Mouse (Mus musculus) liver, embryonic 11.5 days (tissue): ENCODE data around the gene Acvr1. TPM values are rescaled to one million over a fixed set of nuclear protein-coding genes. Genes with fewer than 3 reads are reported as not detected.

Source experiments
- ATAC-seq: fragments of 200-750 bp; cut with Nextera tagmentation; replicated peaks from 2 replicates; pipeline ENCODE4 v1.8.0; 2017; ENCODE audit warnings: moderate number of reproducible peaks, mild to moderate bottlenecking, moderate TSS enrichment, moderate library complexity; ENCODE audit not compliant: low FRiP score
- DNase-seq: peaks from one replicate; pipeline ENCODE4 v3.0.0-alpha.2; 2017; ENCODE audit warnings: low spot score
- H3K27ac ChIP-seq: fragments of 300-500 bp; sonication (generic); 2 replicates; pipeline ENCODE4 v1.5.1; 2014; ENCODE audit warnings: mild to moderate bottlenecking, low read depth, low read length, control low read depth
- H3K27me3 ChIP-seq: fragments of 300-500 bp; sonication (generic); replicated peaks from 2 replicates; pipeline ENCODE4 v1.6.1; 2014; ENCODE audit warnings: low read length, mixed read lengths; ENCODE audit not compliant: control insufficient read depth, insufficient read depth
- H3K36me3 ChIP-seq: fragments of 300-500 bp; sonication (generic); 2 replicates; pipeline ENCODE4 v1.6.1; 2014; ENCODE audit warnings: mild to moderate bottlenecking, low read length, moderate library complexity, mixed read lengths; ENCODE audit not compliant: control insufficient read depth, insufficient read depth
- H3K4me1 ChIP-seq: fragments of 300-500 bp; sonication (generic); replicated peaks from 2 replicates; pipeline ENCODE4 v1.6.1; 2014; ENCODE audit warnings: low read length, mixed read lengths; ENCODE audit not compliant: control insufficient read depth, insufficient read depth
- H3K4me2 ChIP-seq: fragments of 300-500 bp; sonication (generic); 2 replicates; pipeline ENCODE4 v1.6.1; 2014; ENCODE audit warnings: mild to moderate bottlenecking, control low read depth, moderate library complexity
- H3K4me3 ChIP-seq: fragments of 300-500 bp; sonication (generic); 2 replicates; pipeline ENCODE4 v1.5.1; 2014; ENCODE audit warnings: low read depth, low read length, control low read depth
- H3K9ac ChIP-seq: fragments of 300-500 bp; sonication (generic); 2 replicates; pipeline ENCODE4 v1.6.1; 2014; ENCODE audit warnings: low read depth, low read length, control low read depth
- H3K9me3 ChIP-seq: fragments of 300-500 bp; sonication (generic); 2 replicates; pipeline ENCODE4 v1.6.1; 2016; ENCODE audit warnings: low read length, inconsistent platforms, mixed read lengths; ENCODE audit not compliant: control insufficient read depth
- WGBS: fragments of 180-500 bp; shearing (Covaris S2); extraction: QIAGEN DNeasy Blood & Tissue Kit; methylation state at CpG from one replicate; pipeline ENCODE4 v1.1.7; 2014; 5-methylcytosine and 5-hydroxymethylcytosine counted together
- polyA plus RNA-seq: library from polyadenylated mRNA; unstranded; fragments of >200 nt; fragmentation: Nextera tagmentation; extraction: Ambion mirVana; gene quantifications from 2 replicates; pipeline ENCODE4 v1.2.1, GENCODE M21; 2014

The Acvr1 gene
- polyA plus RNA-seq, 1 experiment from 2014 or later = 6.3 TPM

DNA sequence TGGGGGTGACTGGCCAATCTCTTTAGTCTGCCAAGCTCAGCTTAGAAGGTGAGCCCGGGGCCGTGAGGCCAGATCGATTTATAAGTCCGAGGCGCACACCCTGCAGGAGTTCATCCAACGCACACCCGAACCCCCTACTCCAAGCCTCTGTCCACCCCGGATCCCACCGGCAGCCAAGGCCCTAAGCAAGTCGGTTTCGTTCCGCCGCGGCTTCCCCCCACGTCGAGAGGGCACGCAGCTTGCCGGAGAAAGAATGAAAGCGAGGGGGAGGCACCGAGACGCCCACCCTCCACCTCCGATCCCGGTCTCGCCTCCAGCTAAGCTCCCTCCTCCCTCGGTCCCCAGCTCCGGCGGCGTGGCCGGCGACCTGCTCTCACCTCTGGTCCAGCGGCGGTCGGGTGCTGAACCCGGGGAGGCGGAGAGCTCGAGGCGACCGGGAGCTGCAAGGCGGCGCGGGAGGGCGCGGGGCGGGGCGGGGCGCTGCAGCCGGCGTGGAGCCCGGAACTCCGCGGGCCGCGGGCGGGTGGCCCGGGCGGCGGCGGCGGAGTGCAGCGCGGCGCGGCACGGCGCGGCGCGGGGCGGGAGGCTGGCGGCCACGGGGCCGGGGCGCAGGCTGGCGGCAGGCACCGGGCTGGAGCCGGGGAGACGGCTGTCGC is 419 bp downstream of the Acvr1 start:
- no peaks in the 10 kb centered on the region for H3K36me3 ChIP-seq
- peak; percentile 37 for ATAC-seq
- H3K27ac ChIP-seq = peak overlapping the region; percentile 89
- H3K9me3 ChIP-seq = no peaks in the 10 kb centered on the region
- H3K4me1 ChIP-seq = peaks cover 21% of the 10 kb centered on the region
- peak overlapping the region; percentile 73 for H3K9ac ChIP-seq
- H3K4me3 ChIP-seq = peak overlapping the region; percentile 78
- H3K4me2 ChIP-seq = peak overlapping the region; percentile 80
- 0 out of 2 replicates have a peak, but pooled peaks cover 2% of the 10 kb centered on the region for H3K27me3 ChIP-seq
- WGBS = under 1% methylated on average over 39 of the region's 78 CpGs
- DNase-seq = peak; percentile 65

DNA sequence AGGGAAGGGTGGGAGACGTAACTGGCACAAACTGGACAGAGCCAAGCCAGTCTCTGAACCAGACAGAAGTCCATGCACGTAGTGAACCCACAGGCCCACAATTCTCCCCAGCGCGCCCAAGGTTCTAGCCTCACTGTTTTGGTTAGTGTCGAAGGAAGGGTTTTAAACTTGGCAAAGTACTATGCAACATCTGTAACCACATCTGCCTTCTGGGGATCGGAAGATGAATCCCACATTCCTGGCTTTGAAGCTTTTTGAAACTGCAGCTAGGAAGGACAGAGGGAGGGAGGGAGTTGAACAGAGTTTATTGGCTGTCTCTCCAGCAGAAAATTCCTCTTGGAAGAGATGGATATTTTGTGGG is 928 bp downstream of the Acvr1 start:
- Histone ChIP-seq H3K27me3 (0 out of 2 replicates have a peak, but pooled peaks cover 2% of the 10 kb centered on the region), H3K9ac (peak overlapping the region; percentile 73), H3K36me3 (no peaks in the 10 kb centered on the region), H3K4me3 (peak overlapping the region; percentile 78), H3K4me2 (peak overlapping the region; percentile 80), H3K4me1 (peaks cover 21% of the 10 kb centered on the region), H3K9me3 (no peaks in the 10 kb centered on the region), H3K27ac (peak overlapping the region; percentile 89)
- 16% methylated on average over 6 of the region's 6 CpGs for WGBS
- ATAC-seq (no peak), DNase-seq (no peak)

DNA sequence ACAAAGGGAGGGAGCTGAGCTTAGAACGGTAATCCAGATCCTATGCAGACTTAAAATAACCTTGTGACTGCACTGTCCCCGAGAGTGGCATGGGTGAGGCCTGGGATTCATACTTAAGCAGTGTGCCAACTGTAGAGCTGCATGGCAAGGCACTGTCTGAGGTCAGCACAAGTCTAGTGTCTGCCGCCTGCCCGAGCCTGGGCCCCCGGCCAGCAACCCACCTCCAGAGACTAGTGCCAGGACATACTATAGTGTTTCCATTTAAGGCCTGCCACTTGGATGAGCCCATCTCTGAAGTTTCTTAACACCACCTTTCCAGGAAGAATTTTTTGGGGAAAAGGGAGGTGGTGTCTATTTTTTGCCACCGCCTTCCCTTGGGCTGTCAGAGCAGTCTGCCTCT is 1.7 kb downstream of the Acvr1 start:
- Histone ChIP-seq H3K4me2 (peak overlapping the region; percentile 80), H3K4me3 (peak overlapping the region; percentile 78), H3K9me3 (no peaks in the 10 kb centered on the region), H3K27me3 (0 out of 2 replicates have a peak, but pooled peaks cover 2% of the 10 kb centered on the region), H3K36me3 (no peaks in the 10 kb centered on the region), H3K27ac (no peak overlapping the region), H3K4me1 (peaks cover 21% of the 10 kb centered on the region), H3K9ac (no peak overlapping the region)
- DNase-seq (no peak), ATAC-seq (no peak)
- WGBS = 65% methylated on average over 6 of the region's 6 CpGs

DNA sequence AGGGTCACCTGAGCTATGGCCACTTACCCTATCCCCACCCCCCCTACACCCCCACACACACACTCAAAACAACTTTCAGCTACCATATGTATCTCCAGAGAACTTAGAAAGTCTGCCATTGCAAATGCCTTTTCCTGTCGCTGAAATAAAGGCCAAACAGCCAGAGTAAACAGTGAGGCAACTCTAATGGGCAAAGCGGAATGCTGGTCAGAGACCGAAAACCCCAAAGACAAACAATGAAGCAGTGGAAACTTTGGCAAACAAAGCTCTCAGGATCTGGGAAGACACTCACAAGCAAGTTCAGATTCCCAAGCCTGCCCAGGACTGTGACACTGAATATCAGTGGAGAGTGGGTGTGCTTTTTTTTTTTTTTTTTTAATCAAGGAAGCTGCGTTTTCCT is 4.8 kb downstream of the Acvr1 start:
- ATAC-seq = no peak
- H3K4me1 ChIP-seq = peaks cover 16% of the 10 kb centered on the region
- no peaks in the 10 kb centered on the region for H3K9me3 ChIP-seq
- DNase-seq = no peak
- WGBS = 60% methylated on average over 4 of the region's 4 CpGs
- H3K27ac ChIP-seq = peak overlapping the region; percentile 2; the same call in 1 of the 2 replicates
- H3K9ac ChIP-seq = no peak overlapping the region
- H3K4me3 ChIP-seq = no peak overlapping the region
- H3K4me2 ChIP-seq = peak overlapping the region; percentile 11; the same call in 1 of the 2 replicates
- no peaks in the 10 kb centered on the region for H3K27me3 ChIP-seq
- no peaks in the 10 kb centered on the region for H3K36me3 ChIP-seq

DNA sequence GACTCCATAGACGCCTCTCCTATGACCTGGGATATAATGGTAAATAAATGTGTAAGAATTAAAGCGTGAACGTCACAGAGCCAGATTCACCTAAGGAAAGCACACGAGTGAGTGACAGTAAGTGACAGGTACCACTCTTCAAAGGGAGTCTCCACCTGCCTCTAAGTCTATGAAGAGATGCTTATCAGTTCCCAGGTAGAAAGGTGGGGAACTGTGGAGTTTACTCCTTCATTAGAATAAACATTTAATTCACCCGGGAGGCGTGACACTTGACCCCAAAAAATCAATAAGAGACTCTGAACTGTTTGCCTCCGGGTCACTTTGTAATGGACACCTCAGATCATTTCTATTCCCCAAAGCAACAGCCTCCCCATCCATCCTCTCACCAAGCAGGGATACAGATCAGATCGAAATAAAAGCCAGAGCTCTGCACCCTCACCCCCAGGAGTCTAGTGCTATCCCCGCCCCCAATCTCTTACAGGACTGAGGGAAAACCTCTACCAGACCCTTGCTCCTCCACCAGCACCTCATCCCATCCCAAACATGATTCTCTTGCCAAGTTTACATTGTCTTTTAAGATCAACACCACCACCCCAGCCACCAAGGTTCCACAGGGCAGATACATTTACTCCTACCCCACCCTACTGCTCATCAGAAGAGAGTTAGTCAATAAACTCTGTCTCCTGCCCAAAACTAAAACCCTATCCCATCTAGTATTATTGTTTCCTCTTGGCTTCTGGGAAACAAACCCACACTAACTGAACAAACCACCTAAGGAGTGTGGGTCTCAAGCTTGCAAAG is 9.7 kb downstream of the Acvr1 start:
- H3K4me2 ChIP-seq = peak overlapping the region; percentile 33; the same call in 1 of the 2 replicates
- ATAC-seq (peak; percentile 57), DNase-seq (no peak)
- no peak overlapping the region; the same call in 1 of the 2 replicates for H3K27ac ChIP-seq
- no peak overlapping the region for H3K9ac ChIP-seq
- no peaks in the 10 kb centered on the region for H3K9me3 ChIP-seq
- peaks cover 9% of the 10 kb centered on the region for H3K4me1 ChIP-seq
- no peaks in the 10 kb centered on the region for H3K27me3 ChIP-seq
- no peak overlapping the region for H3K4me3 ChIP-seq
- H3K36me3 ChIP-seq = no peaks in the 10 kb centered on the region
- 72% methylated on average over 9 of the region's 9 CpGs for WGBS

GRCm38 (mm10) chr2:58552296-58552695 is 14.7 kb downstream of the Acvr1 start:
- no peaks in the 10 kb centered on the region for H3K27me3 ChIP-seq
- no peak overlapping the region for H3K9ac ChIP-seq
- DNase-seq (no peak), ATAC-seq (no peak)
- H3K4me3 ChIP-seq = no peak overlapping the region
- peak overlapping the region; percentile 15 for H3K4me2 ChIP-seq
- H3K27ac ChIP-seq = peak overlapping the region; percentile 52; the same call in 1 of the 2 replicates
- no peaks in the 10 kb centered on the region for H3K36me3 ChIP-seq
- 41% methylated on average over 3 of the region's 3 CpGs for WGBS
- H3K4me1 ChIP-seq = peaks cover 28% of the 10 kb centered on the region
- H3K9me3 ChIP-seq = no peaks in the 10 kb centered on the region

GRCm38 (mm10) chr2:58551866-58552265 is 15.1 kb downstream of the Acvr1 start:
- no peak overlapping the region for H3K4me3 ChIP-seq
- no peaks in the 10 kb centered on the region for H3K27me3 ChIP-seq
- peaks cover 28% of the 10 kb centered on the region for H3K4me1 ChIP-seq
- DNase-seq = no peak
- no peak for ATAC-seq
- 54% methylated on average over 6 of the region's 6 CpGs for WGBS
- H3K9me3 ChIP-seq = no peaks in the 10 kb centered on the region
- no peaks in the 10 kb centered on the region for H3K36me3 ChIP-seq
- H3K9ac ChIP-seq = no peak overlapping the region
- H3K4me2 ChIP-seq = peak overlapping the region; percentile 15
- H3K27ac ChIP-seq = peak overlapping the region; percentile 52; the same call in 1 of the 2 replicates

DNA sequence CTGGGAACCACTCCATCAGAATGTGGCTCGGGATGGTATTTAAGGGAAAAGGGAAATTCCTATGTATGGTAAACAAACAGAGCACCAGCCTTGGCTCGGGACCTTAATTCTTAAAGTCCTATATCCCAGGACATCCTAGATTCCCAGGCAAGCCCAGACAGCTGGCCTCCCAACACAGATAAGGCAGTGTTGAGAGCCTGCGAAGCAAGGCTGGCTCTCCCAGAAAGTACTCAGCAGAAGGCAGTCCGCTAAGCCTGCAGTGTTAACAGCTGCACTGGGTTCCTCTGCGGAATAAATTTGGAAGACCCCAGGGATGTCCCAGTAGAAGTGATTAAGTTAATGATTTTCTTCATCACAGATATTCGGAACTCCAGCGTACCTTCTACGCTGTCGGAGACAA is 16.5 kb downstream of the Acvr1 start:
- Histone ChIP-seq H3K36me3 (no peaks in the 10 kb centered on the region), H3K9ac (no peak overlapping the region), H3K9me3 (no peaks in the 10 kb centered on the region), H3K27me3 (no peaks in the 10 kb centered on the region), H3K27ac (no peak overlapping the region), H3K4me3 (no peak overlapping the region), H3K4me2 (no peak overlapping the region), H3K4me1 (peaks cover 28% of the 10 kb centered on the region)
- no peak for DNase-seq
- WGBS = 60% methylated on average over 9 of the region's 9 CpGs
- no peak for ATAC-seq
